Mouse (Mus musculus): ENCODE measurements around the gene Moxd2.

Moxd2 gene

DNA sequence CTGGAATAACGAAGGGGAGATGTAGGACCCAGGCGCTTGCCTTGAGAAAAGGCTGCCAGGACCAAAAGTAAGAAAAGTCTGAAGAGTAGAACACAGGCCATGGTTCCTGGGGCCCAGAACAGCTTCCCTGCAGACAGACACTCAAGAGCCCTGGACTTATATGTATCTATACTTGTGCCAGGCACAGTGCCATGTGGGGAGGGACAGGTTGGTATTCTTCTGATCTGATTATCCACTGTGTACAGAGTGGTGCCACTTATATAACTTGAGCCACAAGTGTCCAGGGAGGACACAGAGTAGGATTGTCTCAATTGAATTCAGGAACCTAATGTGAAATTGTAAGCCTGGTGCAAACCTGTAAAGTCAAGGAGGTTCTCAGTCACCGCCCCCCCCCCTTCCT lies at the start of gene Moxd2:
Moxd2 (minus strand) TSS at position 101 of the 400 bp plus-strand sequence.
- no peak for DNase-seq

- DNase-seq = no peak
These were observed 32.7 kb upstream of the Moxd2 start for GRCm38 (mm10) chr6:40919954-40920353.

DNA sequence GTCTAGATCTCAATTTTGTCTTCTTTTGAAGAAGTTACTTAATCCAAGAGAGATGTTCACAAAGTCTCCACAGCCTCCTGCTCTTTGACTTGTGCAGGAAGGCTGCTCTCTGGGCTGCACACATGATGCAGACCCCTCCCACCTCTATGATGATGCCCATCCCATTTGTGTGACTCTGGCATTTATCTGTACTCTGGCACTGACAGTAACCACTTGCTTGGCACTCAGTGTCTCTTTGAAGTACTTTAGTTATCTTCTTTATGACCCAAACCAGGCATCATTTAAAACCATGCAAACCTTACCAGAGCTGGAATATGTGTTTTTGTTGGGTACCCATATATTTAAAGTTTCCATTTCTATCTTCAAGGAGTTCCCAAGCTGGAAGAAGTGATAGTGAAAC lies 13.0 kb upstream of the Moxd2 start, which contains the start of gene Prss58:
Prss58 (minus strand) TSS at position 101 of the 400 bp plus-strand sequence.
- no peak for DNase-seq

DNA sequence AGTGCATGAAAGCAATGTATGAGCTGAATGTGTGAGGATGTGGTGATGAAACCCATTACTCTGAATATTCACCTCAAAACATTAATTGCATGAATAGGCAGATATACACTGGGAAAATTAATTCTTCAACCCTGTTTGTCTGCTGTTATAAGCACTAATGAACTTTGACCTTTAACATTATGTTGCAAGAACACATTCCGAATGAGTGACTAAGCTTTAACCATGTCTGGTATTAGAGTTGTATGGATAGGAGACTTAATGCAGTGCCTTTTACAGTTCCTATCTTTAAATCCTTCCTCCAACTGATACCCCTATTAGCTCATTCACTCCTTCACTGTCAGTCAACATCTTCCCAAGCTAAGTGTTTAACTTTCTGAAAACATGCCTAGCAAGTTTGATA lies 7.4 kb upstream of the Moxd2 start:
- no peak for DNase-seq

- peak; percentile 42 for DNase-seq
These were observed 6.3 kb upstream of the Moxd2 start for GRCm38 (mm10) chr6:40893577-40893976.

DNA sequence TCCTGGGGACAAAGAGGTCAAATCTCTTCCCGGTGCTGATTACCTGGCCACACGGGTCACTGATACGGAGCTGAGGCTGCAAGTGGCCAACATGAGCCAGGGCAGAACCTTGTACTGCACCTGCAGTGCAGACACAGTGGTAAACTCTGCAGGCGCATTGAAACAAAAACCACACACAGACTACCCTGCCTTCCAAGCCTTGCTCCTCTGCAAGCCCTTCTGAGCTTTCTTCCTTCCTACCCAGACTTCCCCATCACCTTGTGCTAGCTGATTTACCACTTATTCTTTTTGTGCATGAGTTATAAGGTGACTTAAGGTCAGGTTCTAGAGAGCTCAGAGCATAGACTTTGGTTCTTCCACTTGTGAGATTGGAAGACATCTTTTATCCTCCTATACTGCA lies 4.5 kb upstream of the Moxd2 start:
- DNase-seq = no peak

DNA sequence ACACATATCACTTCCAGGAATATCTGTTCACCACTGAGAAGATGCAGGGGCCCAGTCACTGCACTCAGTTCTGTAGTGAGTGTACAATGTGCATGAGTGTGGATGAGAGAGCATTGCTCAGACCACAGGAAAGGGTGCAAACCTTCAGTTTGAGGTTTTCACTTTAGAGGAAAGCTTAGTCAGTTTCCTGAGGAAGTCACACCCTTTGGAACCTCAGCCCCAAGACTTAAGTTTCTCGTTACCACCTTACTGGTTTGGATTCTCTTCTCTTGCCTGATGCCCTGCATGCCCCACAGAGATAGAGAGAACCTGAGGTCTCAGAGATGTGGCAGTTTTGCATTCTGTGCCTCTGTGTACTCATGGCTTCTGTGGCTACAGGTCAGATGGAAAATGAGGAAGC lies 3.7 kb upstream of the Moxd2 start:
- no peak for DNase-seq

DNA sequence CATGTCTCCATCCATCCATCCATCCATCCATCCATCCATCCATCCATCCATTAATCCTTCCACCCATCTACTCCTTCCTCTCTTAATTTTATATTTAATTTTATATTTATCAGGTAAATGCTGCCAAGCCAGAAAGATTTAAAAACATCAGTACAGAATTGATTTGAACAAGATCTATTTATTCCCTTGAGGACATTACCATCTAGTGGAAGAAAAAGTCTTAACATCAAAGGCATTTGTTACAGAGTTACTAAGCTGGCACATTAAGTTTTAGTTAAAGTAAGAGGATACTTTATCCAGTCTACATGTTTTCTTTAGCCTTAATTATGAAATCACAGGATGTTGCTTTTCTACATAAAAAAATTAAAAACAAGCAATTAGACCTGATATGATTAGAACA lies 42.0 kb downstream of the Moxd2 start:
- DNase-seq = no peak

All from retina, postnatal 1 day (tissue).